Mouse (Mus musculus) monocyte, adult 5-6 weeks (primary cell): ENCODE data around the gene Klf2. TPM values are rescaled to one million over a fixed set of nuclear protein-coding genes. Genes with fewer than 3 reads are reported as not detected.

Experiments
- ATAC-seq: fragments of 153-309, 156-312 bp; replicated peaks from 2 replicates; pipeline ENCODE4 v1.8.0; 2017; ENCODE audit warnings: mild to moderate bottlenecking; ENCODE audit not compliant: low TSS enrichment, insufficient number of reproducible peaks, severe bottlenecking, poor library complexity, low FRiP score
- total RNA-seq: library from RNA; stranded (forward); fragments of 200-1000, 200-491, 200-594 nt; gene quantifications from 3 replicates; pipeline ENCODE4 v1.2.3, GENCODE M21; 2017

Gene Klf2
- 183 to 225 TPM (median 194 TPM) in 3 replicates for total RNA-seq

DNA sequence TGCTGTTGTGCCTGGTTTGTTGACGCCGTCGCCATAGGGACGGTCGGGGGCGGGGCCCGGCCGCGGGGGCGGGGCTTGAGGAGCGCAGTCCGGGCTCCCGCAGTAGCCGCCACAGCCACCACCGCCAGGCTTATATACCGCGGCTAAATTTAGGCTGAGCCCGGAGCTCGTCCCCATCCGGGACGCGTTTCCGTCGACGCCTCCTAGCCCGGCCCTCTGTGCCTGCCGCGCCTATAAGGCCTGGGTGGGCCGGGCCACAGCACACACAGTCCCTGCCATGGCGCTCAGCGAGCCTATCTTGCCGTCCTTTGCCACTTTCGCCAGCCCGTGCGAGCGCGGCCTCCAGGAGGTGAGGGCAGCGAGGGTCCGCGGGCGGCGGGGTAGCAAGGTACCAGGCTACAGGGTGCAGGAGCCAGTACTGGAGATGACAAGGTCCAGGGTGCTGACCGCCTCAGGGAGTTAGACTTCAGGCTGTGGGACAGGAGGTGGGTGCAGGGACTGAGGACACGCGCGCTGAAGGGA, at the start of gene Klf2:
Klf2 (plus strand) TSS at position 233 of the 522 bp plus-strand sequence.
- ATAC-seq, result peak; percentile 55

DNA sequence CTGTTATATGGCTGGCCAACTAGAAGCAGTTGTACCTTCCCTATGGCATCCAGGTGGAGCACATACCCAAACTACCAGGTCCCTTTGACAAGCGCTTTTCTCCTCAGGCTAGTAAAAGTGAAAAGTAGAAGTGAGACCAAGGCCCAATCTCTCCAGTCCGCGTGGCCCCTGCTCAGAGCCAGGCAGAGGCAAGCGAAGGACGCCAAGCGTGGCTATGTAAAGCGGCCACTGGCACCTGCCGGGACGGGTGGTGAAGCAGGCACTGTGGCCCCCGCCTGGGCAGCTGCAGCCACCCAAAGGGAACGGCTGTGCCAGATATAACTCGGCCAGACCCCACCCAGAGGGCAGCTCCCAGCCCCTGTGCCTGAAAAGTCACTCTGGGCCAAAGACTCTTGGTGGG, 48.2 kb upstream of the Klf2 start:
- no peak for ATAC-seq

DNA sequence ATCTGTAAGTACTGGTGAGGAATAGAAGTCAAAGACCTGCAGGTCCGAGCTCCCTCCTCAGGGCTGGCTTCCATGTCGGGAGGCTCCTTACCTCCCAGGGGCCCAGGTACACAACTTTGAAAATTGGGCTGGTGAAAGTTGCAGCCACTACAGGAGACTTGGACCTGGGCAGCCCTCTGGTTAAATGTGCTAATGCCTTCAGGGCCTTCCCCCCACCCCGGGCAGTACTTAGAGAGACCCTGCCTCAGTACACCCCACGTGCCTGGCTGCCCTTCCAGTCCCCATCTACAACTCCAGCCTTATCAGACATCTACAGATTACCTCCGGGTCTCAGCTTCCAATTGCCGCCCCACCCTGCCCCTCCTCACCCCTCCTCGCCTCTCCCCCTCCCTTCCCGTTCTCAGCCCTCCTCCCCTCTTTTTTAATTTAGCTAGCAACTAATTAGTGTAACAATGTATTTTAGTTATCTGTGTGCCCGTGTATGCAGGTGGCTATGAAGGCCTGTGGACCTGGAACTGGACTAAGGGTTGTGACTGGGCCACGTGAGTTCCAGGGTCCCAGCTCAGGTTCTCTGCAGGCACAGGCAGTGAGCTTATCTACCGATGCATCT, 47.7 kb upstream of the Klf2 start:
- no peak for ATAC-seq

DNA sequence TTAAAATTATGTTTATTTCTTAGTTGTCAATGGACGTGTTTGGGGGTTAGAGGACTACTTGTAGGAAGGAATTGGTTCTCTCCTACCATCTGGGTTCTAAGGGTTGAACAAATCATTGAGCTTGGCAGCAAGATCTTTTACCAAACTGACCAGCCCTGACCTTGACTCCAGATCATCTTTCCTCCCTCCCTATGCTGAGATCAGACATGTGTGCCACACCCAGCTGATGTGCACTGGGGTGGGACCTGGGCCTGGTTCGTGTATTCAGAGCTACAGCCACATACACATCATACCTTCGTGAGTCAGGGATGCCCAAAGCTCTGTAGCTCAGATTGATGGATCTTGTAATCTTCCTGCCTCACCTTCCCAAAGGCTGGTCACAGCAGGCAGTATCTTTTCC, 47.1 kb upstream of the Klf2 start:
- ATAC-seq, result no peak

GRCm38 (mm10) chr8:72272361-72272760, 46.5 kb upstream of the Klf2 start:
- ATAC-seq, result peak; percentile 75

DNA sequence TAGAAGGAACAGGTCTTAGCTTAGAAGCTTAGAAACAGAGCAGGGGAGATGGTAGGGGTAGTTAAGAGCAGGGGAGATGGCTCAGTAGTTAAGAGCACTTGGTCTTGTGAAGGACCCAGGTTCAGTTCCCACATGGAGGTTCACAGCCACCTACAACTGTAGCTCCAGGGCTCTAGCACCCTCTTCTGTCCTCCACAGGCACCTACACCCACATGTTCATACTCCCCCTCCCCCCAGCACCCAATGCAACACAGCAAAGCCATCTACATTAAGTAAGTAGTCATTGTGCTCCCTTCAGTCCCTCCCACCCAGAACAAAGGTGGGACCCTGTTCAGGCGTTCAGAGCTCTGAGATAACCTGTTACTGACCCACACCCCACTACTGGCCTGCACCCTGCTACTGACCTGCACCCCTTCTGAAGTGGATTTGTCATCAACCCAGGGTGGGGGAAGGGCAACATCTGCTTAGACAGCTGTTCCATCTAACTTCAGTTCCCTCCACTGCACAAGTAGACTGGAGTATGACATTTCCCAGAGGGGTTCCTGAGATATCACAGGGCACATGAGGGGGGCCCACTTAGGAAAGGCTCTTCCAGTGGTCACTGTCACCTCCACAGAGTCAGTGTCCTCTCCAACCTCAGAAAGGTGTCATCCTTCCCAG, 45.6 kb upstream of the Klf2 start:
- ATAC-seq, result no peak

DNA sequence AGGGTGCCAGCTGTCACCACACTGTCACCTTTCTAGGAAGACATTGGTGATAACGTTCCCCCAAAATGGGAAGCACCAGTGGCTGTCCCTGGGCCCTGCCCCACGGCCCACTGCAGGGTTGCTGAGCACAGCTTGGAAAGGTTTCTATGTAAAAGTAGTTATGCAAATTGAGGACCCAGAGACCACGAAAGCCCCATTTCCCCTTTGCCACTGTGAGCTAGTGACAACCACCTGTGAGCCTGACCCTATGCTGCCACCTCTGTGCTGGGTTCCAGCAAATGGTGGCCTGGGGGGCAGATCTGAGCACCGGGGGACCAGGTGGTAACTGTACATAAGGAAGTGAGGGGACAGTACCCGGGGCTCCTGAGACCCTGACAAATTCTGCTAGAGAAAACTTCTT, 45.0 kb upstream of the Klf2 start:
- ATAC-seq, result 0 out of 2 replicates have a peak, but pooled peaks have one; percentile 3

GRCm38 (mm10) chr8:72277244-72277643, 41.6 kb upstream of the Klf2 start:
- ATAC-seq, result no peak

- ATAC-seq, result no peak
Observed at GRCm38 (mm10) chr8:72279151-72279550, 39.7 kb upstream of the Klf2 start.

DNA sequence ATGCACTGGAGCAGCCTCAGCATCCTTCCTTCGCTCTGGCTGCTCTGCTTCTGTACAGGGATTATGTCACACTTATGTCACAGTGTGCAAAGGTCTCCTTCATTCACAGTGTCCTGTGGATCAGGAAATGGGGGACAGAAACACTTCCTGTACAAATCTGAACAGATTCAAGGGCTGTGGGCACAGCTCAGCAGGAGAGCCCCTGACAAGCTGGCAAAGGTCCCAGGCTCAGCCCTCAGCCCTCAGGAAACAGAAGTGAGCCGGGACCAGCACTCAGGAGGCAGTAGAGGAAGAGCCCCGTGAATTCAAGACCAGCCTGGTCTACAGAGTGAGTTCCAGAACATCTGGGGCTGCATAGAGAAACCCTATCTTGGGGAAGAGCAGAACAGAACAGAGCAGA, 37.2 kb upstream of the Klf2 start:
- 0 out of 2 replicates have a peak, but pooled peaks have one; percentile 41 for ATAC-seq

- ATAC-seq, result no peak
Observed at GRCm38 (mm10) chr8:72285285-72285684, 33.5 kb upstream of the Klf2 start.

- ATAC-seq, result no peak
Observed at GRCm38 (mm10) chr8:72289051-72289450, 29.8 kb upstream of the Klf2 start.

DNA sequence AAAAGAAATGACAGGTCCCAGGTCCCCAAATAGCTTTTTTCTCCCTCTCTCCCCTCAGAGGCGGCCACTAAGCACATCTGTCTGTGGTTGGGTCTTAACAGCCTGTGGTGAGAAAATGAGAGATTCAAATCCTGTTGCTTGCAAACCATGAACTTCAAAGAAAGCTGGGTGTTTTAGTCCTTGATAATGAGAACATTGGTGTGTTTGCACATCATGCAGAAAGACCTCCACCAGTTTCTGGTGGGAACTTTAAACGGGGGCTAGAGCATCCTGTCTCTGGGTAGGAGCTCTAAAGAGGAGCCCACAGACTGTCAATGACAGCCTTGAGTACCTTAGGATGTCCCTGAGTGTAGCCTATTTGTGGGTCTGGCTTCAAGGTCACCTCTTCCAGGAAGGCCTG, 27.7 kb upstream of the Klf2 start:
- ATAC-seq, result no peak

GRCm38 (mm10) chr8:72293309-72293708, 25.5 kb upstream of the Klf2 start:
- ATAC-seq, result no peak

DNA sequence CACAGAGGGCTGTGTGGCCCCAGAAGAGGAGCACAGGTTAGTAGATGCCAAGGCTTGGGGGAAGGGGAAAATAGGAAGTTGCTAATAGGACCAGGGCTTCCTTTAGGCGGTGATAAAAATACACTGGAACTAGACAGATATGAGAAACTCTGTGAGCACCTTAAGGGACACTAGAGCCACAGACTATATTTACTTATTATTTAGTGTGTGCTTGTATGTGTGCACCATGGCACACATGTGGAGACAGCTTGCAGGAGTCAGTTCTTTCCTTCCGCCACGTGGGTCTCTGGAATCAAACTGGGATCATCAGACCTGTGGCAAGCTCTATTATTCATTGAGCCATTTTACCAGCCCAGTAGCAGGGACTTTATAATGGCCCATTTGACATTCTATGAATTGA, 23.7 kb upstream of the Klf2 start:
- ATAC-seq, result no peak

DNA sequence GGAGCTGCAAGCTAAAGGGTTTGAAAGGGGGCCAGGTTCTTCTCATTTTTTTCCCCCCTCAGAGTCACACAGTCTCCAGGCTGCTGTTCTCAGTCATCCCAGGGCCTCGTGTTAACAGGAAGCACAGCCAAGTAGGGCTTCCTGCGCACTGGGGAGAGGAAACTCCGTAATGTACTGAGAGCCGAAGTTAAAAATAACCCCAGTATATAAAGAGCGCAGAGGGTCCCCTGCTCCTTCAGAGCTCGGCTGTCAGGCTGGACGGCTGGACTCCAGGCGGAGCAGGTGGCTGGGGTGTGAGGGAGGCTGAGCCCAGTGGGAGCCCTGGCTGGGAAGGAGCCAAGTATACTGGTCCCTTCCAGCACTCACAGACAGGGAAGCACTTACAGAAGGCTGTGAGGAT, 23.2 kb upstream of the Klf2 start:
- ATAC-seq, result peak; percentile 85

GRCm38 (mm10) chr8:72296561-72296960, 22.3 kb upstream of the Klf2 start:
- ATAC-seq, result no peak

- no peak for ATAC-seq
Observed at GRCm38 (mm10) chr8:72298928-72299327, 19.9 kb upstream of the Klf2 start.

DNA sequence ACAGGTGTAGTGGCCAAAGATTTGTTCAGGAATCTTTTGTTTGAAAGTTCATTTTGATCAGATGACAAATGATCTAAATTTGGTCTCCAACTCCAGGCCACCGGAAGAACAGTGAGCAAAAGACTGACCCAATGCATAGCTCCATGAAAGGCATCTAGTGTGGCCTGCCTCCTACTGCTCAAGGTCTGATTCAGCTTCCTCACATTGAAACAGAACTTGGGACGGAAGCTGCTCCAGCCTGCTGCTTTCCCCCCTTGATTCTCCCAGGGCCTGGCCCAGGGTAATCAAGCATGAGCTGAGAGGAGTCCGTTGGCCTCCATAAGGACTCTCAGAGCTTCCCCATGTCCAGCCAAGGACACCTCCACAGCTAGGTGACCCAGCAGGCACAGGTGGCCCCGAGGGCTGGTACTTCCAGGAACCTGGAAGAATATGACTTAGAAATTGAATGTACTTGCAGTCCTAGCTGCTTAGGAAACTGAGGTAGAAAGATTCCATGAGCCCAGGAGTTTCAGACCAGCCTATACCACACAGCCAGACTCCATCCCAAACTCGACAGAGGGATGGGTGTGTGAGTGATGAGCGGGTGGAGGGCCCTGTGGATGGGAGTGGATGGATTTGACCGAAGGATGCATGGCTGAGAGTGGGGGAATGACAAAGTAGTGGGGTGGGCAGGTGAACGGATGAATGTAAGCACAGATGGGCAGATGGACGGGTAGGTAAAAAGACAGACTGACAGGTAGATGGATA, 18.0 kb upstream of the Klf2 start:
- no peak for ATAC-seq

GRCm38 (mm10) chr8:72301497-72301896, 17.3 kb upstream of the Klf2 start:
- no peak for ATAC-seq
